Mouse (Mus musculus): ENCODE results near the gene Ccdc34. TPM values are rescaled to one million over a fixed set of nuclear protein-coding genes. Genes with fewer than 3 reads are reported as not detected.
"Not testable (repeated sequence)": the region's sequence is repeated elsewhere in the genome, so short reads cannot be mapped to it uniquely, and the experiment has no call there.

Ccdc34 gene
- polyA plus RNA-seq, 1 experiment: 16.2 TPM

DNA sequence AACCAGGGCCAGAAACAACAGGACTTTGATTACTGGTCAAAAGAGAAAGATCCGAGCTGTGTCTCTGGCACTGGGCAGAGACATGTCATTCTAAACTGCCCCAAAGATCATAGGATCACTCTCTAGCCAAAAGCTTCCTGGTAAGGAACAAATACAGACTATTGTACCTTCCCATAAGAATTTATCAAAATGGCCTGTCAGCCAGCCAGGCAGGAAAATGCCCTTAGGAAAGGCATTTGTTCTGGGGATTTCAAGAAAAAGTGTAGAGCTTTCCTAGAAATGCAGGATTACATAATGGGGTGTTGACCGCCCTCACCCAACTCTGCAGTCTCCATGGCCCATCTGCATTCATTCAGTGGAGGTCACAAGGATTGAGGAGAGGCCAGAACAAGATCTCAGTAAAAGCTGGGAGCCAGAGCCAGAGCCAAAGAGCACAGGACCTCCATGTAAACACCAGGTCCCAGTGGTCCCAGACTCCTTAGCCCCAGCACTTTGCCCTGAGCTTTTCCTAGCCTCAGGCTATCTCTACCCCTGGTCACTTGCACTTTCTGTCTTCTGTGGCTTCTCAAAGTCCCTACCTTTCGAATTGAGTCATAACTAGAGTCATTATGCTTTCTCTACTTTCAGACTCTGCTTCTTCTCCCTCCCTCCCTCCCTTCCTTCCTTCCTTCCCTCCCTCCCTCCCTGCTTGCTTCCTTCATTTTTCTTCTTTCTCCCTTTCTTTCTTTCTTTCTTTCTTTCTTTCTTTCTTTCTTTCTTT lies 115.9 kb downstream of the Ccdc34 start:
- H3K4me1 ChIP-seq (ENCODE audit: control insufficient read depth, insufficient read depth, low read length): no peaks in the 10 kb centered on the region
- no peak overlapping the region for H3K27ac ChIP-seq (ENCODE audit: control insufficient read depth, insufficient read depth, low read depth, low read length)
- no peak overlapping the region for H3K4me3 ChIP-seq (ENCODE audit: control insufficient read depth, low read depth, low read length)
- H3K27me3 ChIP-seq (ENCODE audit: control insufficient read depth, insufficient read depth, low read length): no peaks in the 10 kb centered on the region
- TF ChIP-seq CTCF (IDR thresholded peaks at IDR 0.05; ENCODE audit: control insufficient read depth, insufficient read depth, insufficient replicate concordance, low read depth, low read length) (no peak), POLR2A (IDR thresholded peaks at IDR 0.05; ENCODE audit: control insufficient read depth, low read depth, low read length) (no peak)
- no peaks in the 10 kb centered on the region for H3K36me3 ChIP-seq (ENCODE audit: control insufficient read depth, insufficient read depth, low read length)

DNA sequence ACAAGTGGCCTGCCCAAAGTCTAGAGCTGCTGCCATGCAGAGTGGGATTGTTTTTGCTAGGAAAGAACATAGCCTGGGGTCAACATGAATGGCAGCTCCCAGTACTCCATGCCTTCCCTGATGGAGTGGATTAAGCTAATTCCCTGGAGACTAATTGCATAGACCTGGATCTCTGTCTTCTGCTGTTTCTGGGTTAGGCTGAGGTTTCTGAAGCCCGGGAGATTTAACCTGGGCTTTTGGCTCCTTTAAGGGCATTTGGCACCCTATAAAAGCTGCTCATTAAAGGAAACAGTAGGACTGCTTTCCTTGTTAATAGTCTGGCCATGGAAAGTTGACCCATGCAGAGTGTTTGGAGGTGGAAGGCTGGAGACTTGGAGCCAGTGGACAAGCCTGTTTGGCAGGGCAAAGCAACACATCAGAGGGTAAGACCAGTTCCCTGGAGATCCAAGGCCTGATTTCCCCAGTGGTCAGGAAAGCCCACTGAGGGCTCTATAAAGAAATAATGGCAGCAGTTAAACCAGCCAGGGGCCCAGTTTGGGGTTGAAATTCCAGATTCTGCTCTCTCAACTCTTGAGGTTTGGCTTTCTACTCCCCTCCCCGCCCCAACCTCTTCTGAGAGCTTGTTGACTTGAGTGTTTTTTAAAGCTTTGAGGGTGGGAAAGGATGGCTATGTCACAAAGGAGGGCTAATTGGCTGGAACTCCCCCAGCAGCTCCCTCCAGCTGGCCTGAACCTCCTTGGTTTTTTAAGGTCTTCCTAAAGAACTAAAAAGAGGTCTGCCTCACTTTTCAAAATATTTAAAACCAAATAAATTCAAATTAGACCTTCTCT lies 117.4 kb downstream of the Ccdc34 start:
- H3K4me3 ChIP-seq (ENCODE audit: control insufficient read depth, low read depth, low read length): no peak overlapping the region
- H3K27me3 ChIP-seq (ENCODE audit: control insufficient read depth, insufficient read depth, low read length): no peaks in the 10 kb centered on the region
- H3K4me1 ChIP-seq (ENCODE audit: control insufficient read depth, insufficient read depth, low read length): no peaks in the 10 kb centered on the region
- TF ChIP-seq POLR2A (IDR thresholded peaks at IDR 0.05; ENCODE audit: control insufficient read depth, low read depth, low read length) (no peak), CTCF (IDR thresholded peaks at IDR 0.05; ENCODE audit: control insufficient read depth, insufficient read depth, insufficient replicate concordance, low read depth, low read length) (no peak)
- no peak overlapping the region for H3K27ac ChIP-seq (ENCODE audit: control insufficient read depth, insufficient read depth, low read depth, low read length)
- no peaks in the 10 kb centered on the region for H3K36me3 ChIP-seq (ENCODE audit: control insufficient read depth, insufficient read depth, low read length)

DNA sequence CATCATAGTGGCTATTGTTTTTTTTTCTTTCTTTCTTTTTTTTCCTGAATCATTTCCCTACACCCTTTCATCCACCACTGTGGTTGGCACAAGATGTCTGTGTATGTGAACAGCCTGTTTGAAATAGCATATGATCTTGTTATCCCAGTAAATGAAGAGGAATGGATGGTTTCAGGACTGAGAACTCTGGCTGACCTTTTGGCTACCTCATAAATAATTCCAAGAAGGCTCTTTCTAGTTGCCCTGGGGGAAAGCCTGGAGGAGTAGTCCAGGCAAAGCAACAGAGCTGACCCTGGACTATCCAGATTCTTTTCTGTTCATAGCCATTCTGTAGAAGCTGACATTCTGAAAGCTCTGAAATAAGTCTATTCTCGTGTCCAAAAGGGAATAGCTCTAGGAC lies 119.7 kb downstream of the Ccdc34 start:
- H3K27me3 ChIP-seq (ENCODE audit: control insufficient read depth, insufficient read depth, low read length): no peaks in the 10 kb centered on the region
- H3K36me3 ChIP-seq (ENCODE audit: control insufficient read depth, insufficient read depth, low read length): no peaks in the 10 kb centered on the region
- no peak overlapping the region for H3K27ac ChIP-seq (ENCODE audit: control insufficient read depth, insufficient read depth, low read depth, low read length)
- no peaks in the 10 kb centered on the region for H3K4me1 ChIP-seq (ENCODE audit: control insufficient read depth, insufficient read depth, low read length)
- H3K4me3 ChIP-seq (ENCODE audit: control insufficient read depth, low read depth, low read length): no peak overlapping the region
- TF ChIP-seq CTCF (IDR thresholded peaks at IDR 0.05; ENCODE audit: control insufficient read depth, insufficient read depth, insufficient replicate concordance, low read depth, low read length) (no peak), POLR2A (IDR thresholded peaks at IDR 0.05; ENCODE audit: control insufficient read depth, low read depth, low read length) (no peak)

DNA sequence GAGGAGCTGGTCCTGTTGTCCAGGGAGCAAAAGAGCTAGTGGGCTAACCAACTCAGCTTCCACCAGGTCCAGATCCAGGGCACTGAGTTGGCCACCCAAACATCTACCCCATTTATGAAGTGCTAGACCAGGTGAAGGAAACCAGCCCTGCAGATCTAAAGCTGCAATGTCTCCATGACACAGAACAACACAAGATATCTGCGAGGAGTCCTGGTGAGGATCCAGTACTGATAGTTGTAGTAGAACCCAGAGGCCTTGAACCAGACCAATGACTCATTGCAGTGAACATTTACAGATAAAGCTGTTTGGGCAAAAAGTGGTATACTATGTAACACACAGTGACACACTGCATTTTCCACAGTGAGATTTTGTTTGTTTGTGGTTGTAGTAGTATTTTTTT lies 120.5 kb downstream of the Ccdc34 start:
- no peaks in the 10 kb centered on the region for H3K4me1 ChIP-seq (ENCODE audit: control insufficient read depth, insufficient read depth, low read length)
- TF ChIP-seq CTCF (IDR thresholded peaks at IDR 0.05; ENCODE audit: control insufficient read depth, insufficient read depth, insufficient replicate concordance, low read depth, low read length) (no peak), POLR2A (IDR thresholded peaks at IDR 0.05; ENCODE audit: control insufficient read depth, low read depth, low read length) (no peak)
- no peak overlapping the region for H3K27ac ChIP-seq (ENCODE audit: control insufficient read depth, insufficient read depth, low read depth, low read length)
- no peak overlapping the region for H3K4me3 ChIP-seq (ENCODE audit: control insufficient read depth, low read depth, low read length)
- H3K36me3 ChIP-seq (ENCODE audit: control insufficient read depth, insufficient read depth, low read length): no peaks in the 10 kb centered on the region
- no peaks in the 10 kb centered on the region for H3K27me3 ChIP-seq (ENCODE audit: control insufficient read depth, insufficient read depth, low read length)

DNA sequence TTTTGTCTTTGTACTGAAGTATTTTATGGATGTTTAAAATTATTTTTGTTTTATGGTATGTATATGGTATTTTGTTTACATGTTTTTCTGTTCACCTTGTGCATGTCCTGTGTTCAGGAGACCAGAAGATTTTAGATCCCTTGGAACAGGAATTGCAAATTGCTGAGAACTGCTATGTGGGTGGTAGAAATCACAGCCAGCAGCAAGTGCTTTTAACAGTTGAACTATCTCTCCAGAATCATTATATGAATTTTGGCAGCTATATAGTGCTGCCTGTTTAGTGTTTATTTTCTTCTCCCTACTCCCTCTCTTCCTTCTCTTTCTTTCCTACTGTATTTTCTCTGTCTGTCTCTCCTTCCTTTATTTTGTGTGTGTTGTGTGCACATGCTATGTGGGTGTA lies 130.4 kb downstream of the Ccdc34 start:
- not testable (repeated sequence) for H3K36me3 ChIP-seq (ENCODE audit: control insufficient read depth, insufficient read depth, low read length); H3K4me1 ChIP-seq (ENCODE audit: control insufficient read depth, insufficient read depth, low read length); H3K27me3 ChIP-seq (ENCODE audit: control insufficient read depth, insufficient read depth, low read length); H3K4me3 ChIP-seq (ENCODE audit: control insufficient read depth, low read depth, low read length); H3K27ac ChIP-seq (ENCODE audit: control insufficient read depth, insufficient read depth, low read depth, low read length)

DNA sequence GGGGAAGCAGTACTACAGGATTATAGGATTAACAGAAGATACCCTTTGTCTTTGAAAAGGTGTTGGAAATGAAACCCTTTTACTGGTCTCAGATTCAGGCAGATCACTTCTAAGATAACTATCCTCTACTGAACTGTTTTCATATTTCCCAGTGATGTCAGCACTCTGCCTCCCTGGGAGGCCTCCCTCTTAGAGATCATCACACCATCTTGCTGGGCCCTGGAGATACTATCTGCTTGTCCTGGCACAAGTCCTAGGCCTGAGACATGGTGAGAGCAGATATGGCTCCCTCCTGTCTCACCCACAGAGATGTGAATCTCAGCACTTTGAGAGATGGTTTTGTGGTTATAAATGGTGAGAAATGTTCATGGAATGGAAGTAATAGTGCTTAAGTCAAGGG lies 131.6 kb downstream of the Ccdc34 start:
- no peak overlapping the region for H3K4me3 ChIP-seq (ENCODE audit: control insufficient read depth, low read depth, low read length)
- H3K4me1 ChIP-seq (ENCODE audit: control insufficient read depth, insufficient read depth, low read length): no peaks in the 10 kb centered on the region
- TF ChIP-seq POLR2A (IDR thresholded peaks at IDR 0.05; ENCODE audit: control insufficient read depth, low read depth, low read length) (no peak), CTCF (IDR thresholded peaks at IDR 0.05; ENCODE audit: control insufficient read depth, insufficient read depth, insufficient replicate concordance, low read depth, low read length) (no peak)
- H3K27me3 ChIP-seq (ENCODE audit: control insufficient read depth, insufficient read depth, low read length): no peaks in the 10 kb centered on the region
- H3K36me3 ChIP-seq (ENCODE audit: control insufficient read depth, insufficient read depth, low read length): no peaks in the 10 kb centered on the region
- H3K27ac ChIP-seq (ENCODE audit: control insufficient read depth, insufficient read depth, low read depth, low read length): no peak overlapping the region

DNA sequence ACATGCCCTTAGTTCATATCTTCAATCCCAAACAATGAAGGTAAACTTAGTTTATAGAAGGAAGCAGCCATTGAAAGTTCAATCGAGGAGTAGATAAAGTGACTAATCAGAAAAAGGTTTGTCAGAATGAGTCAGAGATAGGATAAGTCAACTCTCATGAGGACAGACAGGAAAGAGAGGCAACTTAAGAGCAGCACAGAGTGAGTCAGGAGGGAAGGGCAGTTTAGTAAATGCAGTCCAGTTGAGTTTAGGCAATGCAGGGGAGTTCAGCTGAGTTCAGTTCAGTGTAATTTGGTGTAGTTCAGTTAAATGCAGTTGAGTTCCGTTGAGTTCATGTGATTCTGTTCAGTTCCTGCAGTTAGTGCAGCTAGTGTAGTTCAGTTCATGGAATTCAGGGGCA lies 138.7 kb downstream of the Ccdc34 start:
- H3K27ac ChIP-seq (ENCODE audit: control insufficient read depth, insufficient read depth, low read depth, low read length): no peak overlapping the region
- TF ChIP-seq CTCF (IDR thresholded peaks at IDR 0.05; ENCODE audit: control insufficient read depth, insufficient read depth, insufficient replicate concordance, low read depth, low read length) (no peak), POLR2A (IDR thresholded peaks at IDR 0.05; ENCODE audit: control insufficient read depth, low read depth, low read length) (no peak)
- no peaks in the 10 kb centered on the region for H3K27me3 ChIP-seq (ENCODE audit: control insufficient read depth, insufficient read depth, low read length)
- H3K36me3 ChIP-seq (ENCODE audit: control insufficient read depth, insufficient read depth, low read length): no peaks in the 10 kb centered on the region
- H3K4me1 ChIP-seq (ENCODE audit: control insufficient read depth, insufficient read depth, low read length): no peaks in the 10 kb centered on the region
- no peak overlapping the region for H3K4me3 ChIP-seq (ENCODE audit: control insufficient read depth, low read depth, low read length)

Measured in testis, adult 2 months (tissue).